Mouse (Mus musculus) embryonic facial prominence, embryonic 11.5 days (tissue): ENCODE data around the gene Gins1. TPM values are rescaled to one million over a fixed set of nuclear protein-coding genes. Genes with fewer than 3 reads are reported as not detected.
"Not testable (repeated sequence)": the region's sequence is repeated elsewhere in the genome, so short reads cannot be mapped to it uniquely, and the experiment has no call there.

Experiments
- ATAC-seq: fragments of 200-750 bp; cut with Nextera tagmentation; replicated peaks from 2 replicates; pipeline ENCODE4 v1.8.0; 2017; ENCODE audit warnings: low read depth; ENCODE audit not compliant: insufficient number of reproducible peaks, low FRiP score, low TSS enrichment
- DNase-seq: peaks from one replicate; pipeline ENCODE4 v3.0.0-alpha.2; 2015; ENCODE audit warnings: low spot score
- H3K27ac ChIP-seq: fragments of 300-500 bp; sonication (generic); replicated peaks from 2 replicates; pipeline ENCODE4 v1.5.1; 2014; ENCODE audit warnings: mild to moderate bottlenecking, low read depth, low read length, control low read depth
- H3K27me3 ChIP-seq: fragments of 300-500 bp; sonication (generic); 2 replicates; pipeline ENCODE4 v1.6.1; 2014; ENCODE audit warnings: mild to moderate bottlenecking, low read length, moderate library complexity, mixed read lengths; ENCODE audit not compliant: control insufficient read depth, insufficient read depth
- H3K36me3 ChIP-seq: fragments of 300-500 bp; sonication (generic); replicated peaks from 2 replicates; pipeline ENCODE4 v1.6.1; 2014; ENCODE audit warnings: low read depth, mild to moderate bottlenecking, low read length, moderate library complexity, mixed read lengths; ENCODE audit not compliant: control insufficient read depth, insufficient read depth
- H3K4me1 ChIP-seq: fragments of 300-500 bp; sonication (generic); 2 replicates; pipeline ENCODE4 v1.6.1; 2014; ENCODE audit warnings: low read length, mixed read lengths; ENCODE audit not compliant: control insufficient read depth, insufficient read depth
- H3K4me2 ChIP-seq: fragments of 300-500 bp; sonication (generic); 2 replicates; pipeline ENCODE4 v1.6.1; 2014; ENCODE audit warnings: low read depth, mild to moderate bottlenecking, control low read depth, low read length, moderate library complexity
- H3K4me3 ChIP-seq: fragments of 300-500 bp; sonication (generic); 2 replicates; pipeline ENCODE4 v1.5.1; 2014; ENCODE audit warnings: low read depth, low read length, control low read depth
- H3K9ac ChIP-seq: fragments of 300-500 bp; sonication (generic); replicated peaks from 2 replicates; pipeline ENCODE4 v1.6.1; 2014; ENCODE audit warnings: mild to moderate bottlenecking, control low read depth, low read length
- H3K9me3 ChIP-seq: fragments of 300-500 bp; sonication (generic); replicated peaks from 2 replicates; pipeline ENCODE4 v1.6.1; 2016; ENCODE audit warnings: mild to moderate bottlenecking, low read length, inconsistent platforms, mixed read lengths; ENCODE audit not compliant: control insufficient read depth
- WGBS: fragments of 180-500 bp; shearing (Covaris S2); extraction: QIAGEN DNeasy Blood & Tissue Kit; methylation state at CpG from one replicate; pipeline ENCODE4 v1.1.7; 2014; 5-methylcytosine and 5-hydroxymethylcytosine counted together
- polyA plus RNA-seq: library from polyadenylated mRNA; unstranded; fragments of >200 nt; fragmentation: Nextera tagmentation; extraction: Ambion mirVana; gene quantifications from 2 replicates; pipeline ENCODE4 v1.2.1, GENCODE M21; 2014

Gene Gins1
- polyA plus RNA-seq, 1 experiment from 2014 or later: 87.7 TPM

- no peaks in the 10 kb centered on the region for H3K4me1 ChIP-seq
- ATAC-seq: no peak
- H3K4me3 ChIP-seq: no peak overlapping the region
- H3K27me3 ChIP-seq: no peaks in the 10 kb centered on the region
- H3K9ac ChIP-seq: no peak overlapping the region
- H3K27ac ChIP-seq: no peak overlapping the region
- H3K9me3 ChIP-seq: no peaks in the 10 kb centered on the region
- no peak for DNase-seq
- WGBS: 88% methylated on average over 6 of the region's 6 CpGs
- no peaks in the 10 kb centered on the region for H3K36me3 ChIP-seq
- no peak overlapping the region for H3K4me2 ChIP-seq
Measured at GRCm38 (mm10) chr2:150900341-150900740, 4.9 kb upstream of the Gins1 start.

- Histone ChIP-seq H3K4me1 (no peaks in the 10 kb centered on the region), H3K4me3 (no peak overlapping the region), H3K27ac (no peak overlapping the region), H3K27me3 (no peaks in the 10 kb centered on the region), H3K4me2 (0 out of 2 replicates have a peak overlapping the region, but pooled peaks have one; percentile 1), H3K36me3 (no peaks in the 10 kb centered on the region), H3K9ac (no peak overlapping the region), H3K9me3 (no peaks in the 10 kb centered on the region)
- ATAC-seq (no peak), DNase-seq (no peak)
- 86% methylated on average over 8 of the region's 8 CpGs for WGBS
Measured at GRCm38 (mm10) chr2:150902347-150902746, 2.9 kb upstream of the Gins1 start.

- peak; percentile 98 for ATAC-seq
Measured at GRCm38 (mm10) chr2:150904272-150904935, 796 bp upstream of the Gins1 start, which contains the start of gene Abhd12. Gene Abhd12, minus strand, starts transcription at chr2:150904741.

GRCm38 (mm10) chr2:150908881-150909280 lies 3.7 kb downstream of the Gins1 start:
- not testable (repeated sequence) for H3K4me1 ChIP-seq, H3K9me3 ChIP-seq, DNase-seq, H3K27me3 ChIP-seq, H3K9ac ChIP-seq, H3K4me2 ChIP-seq, H3K27ac ChIP-seq, H3K4me3 ChIP-seq, H3K36me3 ChIP-seq, ATAC-seq
- WGBS: 43% methylated on average over 6 of the region's 6 CpGs

More at GRCm38 (mm10) chr2:150904272-150904935, 796 bp upstream of the Gins1 start, which contains the start of gene Abhd12:
- 0% methylated on average over 63 of the region's 72 CpGs for WGBS
- peak; percentile 98 for DNase-seq
- peak within 1 kb of the TSS; percentile 90 for H3K4me3 ChIP-seq
- H3K27me3 ChIP-seq: no peaks in the 10 kb centered on the region
- H3K27ac ChIP-seq: peak within 1 kb of the TSS; percentile 65; the same call in 1 of the 2 replicates
- no peaks in the 10 kb centered on the region for H3K4me1 ChIP-seq
- H3K9ac ChIP-seq: peak within 1 kb of the TSS; percentile 88
- H3K9me3 ChIP-seq: no peaks in the 10 kb centered on the region
- no peaks in the 10 kb centered on the region for H3K36me3 ChIP-seq
- H3K4me2 ChIP-seq: peak within 1 kb of the TSS; percentile 87

DNA sequence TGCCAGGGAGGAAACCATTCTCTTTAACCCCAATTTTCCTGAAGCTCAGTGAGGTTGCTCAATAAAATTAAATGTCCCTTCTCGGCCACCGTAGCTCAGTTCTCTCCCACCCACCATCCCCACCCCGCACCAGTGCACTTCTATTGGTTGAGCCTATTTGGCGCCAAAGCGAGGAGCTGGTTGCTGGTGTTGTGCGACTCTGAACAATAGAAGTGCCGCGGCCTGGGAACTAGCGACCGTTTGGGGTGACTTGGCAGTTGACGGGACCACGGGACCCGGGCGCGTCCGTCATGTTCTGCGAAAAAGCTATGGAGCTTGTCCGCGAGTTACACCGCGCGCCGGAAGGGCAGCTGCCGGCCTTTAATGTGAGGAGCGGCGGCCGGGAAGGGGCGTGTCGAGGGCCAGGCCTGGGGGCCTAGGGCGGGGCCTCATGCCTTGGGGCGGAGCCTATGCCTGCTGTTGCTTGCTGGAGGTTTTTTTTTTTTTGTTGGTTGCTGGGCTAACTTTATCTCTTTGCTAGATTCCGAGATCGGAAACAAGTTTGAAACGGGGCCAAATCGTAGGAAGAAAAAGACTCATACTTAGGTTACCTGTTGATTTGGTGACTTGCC lies 4.3 kb downstream of the Gins1 start:
- Histone ChIP-seq H3K9ac (peak overlapping the region; percentile 74), H3K4me3 (peak overlapping the region; percentile 54), H3K27ac (peak overlapping the region; percentile 78), H3K4me2 (peak overlapping the region; percentile 47), H3K4me1 (no peaks in the 10 kb centered on the region), H3K9me3 (no peaks in the 10 kb centered on the region), H3K36me3 (no peaks in the 10 kb centered on the region), H3K27me3 (no peaks in the 10 kb centered on the region)
- ATAC-seq (peak; percentile 90), DNase-seq (peak; percentile 97)
- WGBS: under 1% methylated on average over 35 of the region's 35 CpGs

- H3K9ac ChIP-seq: peak overlapping the region; percentile 59
- DNase-seq (peak; percentile 8), ATAC-seq (0 out of 2 replicates have a peak, but pooled peaks have one; percentile 39)
- H3K27me3 ChIP-seq: no peaks in the 10 kb centered on the region
- WGBS: 48% methylated on average over 7 of the region's 10 CpGs
- no peaks in the 10 kb centered on the region for H3K4me1 ChIP-seq
- H3K27ac ChIP-seq: no peak overlapping the region
- no peaks in the 10 kb centered on the region for H3K9me3 ChIP-seq
- H3K36me3 ChIP-seq: no peaks in the 10 kb centered on the region
- peak overlapping the region; percentile 47 for H3K4me2 ChIP-seq
- peak overlapping the region; percentile 54 for H3K4me3 ChIP-seq
Measured at GRCm38 (mm10) chr2:150910295-150910881, 5.2 kb downstream of the Gins1 start.

DNA sequence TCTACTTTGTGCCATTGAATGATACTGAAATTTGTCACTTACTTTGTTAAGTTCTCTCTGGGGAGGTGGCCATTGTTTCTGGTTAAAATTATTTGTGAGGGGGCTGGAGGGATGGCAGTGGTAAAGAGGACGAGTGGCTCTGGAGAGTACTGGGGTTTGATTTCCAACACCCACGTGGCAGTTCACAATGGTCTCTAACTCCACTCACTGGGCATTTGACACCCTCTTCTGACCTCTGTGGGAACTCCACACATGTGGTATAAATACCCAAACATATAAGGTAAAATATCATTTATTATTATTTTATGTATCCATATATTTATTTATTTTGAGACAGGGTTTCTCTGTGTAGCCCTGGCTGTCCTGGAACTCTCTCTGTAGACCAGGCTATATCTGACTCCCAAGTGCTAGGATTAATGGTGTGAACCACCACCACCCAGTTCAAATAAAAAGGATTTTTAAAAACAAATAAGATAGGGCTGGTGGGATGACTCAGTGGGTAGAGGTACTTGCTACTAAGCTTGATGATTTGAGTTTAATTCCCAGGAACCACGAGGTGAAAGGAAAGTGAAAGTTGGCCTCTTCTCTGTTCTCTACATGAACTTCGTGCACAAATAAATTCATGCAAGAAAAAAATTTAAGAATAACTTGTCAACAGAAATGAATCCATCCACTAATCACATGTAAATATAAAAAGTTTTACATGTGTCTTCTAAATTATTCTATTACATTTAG lies 9.7 kb downstream of the Gins1 start:
- Histone ChIP-seq H3K36me3 (no peaks in the 10 kb centered on the region; the same call in 1 of the 2 replicates), H3K4me2 (no peak overlapping the region), H3K4me1 (no peaks in the 10 kb centered on the region), H3K27ac (no peak overlapping the region), H3K4me3 (no peak overlapping the region), H3K27me3 (no peaks in the 10 kb centered on the region), H3K9me3 (no peaks in the 10 kb centered on the region), H3K9ac (no peak overlapping the region)
- ATAC-seq: no peak
- DNase-seq: no peak
- WGBS: 80% methylated on average over 4 of the region's 4 CpGs
